Mouse (Mus musculus) adrenal gland, postnatal 25 days (tissue): ENCODE measurements around the gene Maco1. TPM values are rescaled to one million over a fixed set of nuclear protein-coding genes. Genes with fewer than 3 reads are reported as not detected.

Experiments used
- DNase-seq: peaks from one replicate; pipeline ENCODE4 v3.0.0; 2021; ENCODE audit warnings: mixed read lengths
- total RNA-seq: library from RNA; stranded (reverse); gene quantifications from 2 replicates; pipeline ENCODE4 v1.2.3, GENCODE M21; 2021

Maco1 gene
- total RNA-seq, 1 experiment from 2014 or later: 40.0 TPM

DNA sequence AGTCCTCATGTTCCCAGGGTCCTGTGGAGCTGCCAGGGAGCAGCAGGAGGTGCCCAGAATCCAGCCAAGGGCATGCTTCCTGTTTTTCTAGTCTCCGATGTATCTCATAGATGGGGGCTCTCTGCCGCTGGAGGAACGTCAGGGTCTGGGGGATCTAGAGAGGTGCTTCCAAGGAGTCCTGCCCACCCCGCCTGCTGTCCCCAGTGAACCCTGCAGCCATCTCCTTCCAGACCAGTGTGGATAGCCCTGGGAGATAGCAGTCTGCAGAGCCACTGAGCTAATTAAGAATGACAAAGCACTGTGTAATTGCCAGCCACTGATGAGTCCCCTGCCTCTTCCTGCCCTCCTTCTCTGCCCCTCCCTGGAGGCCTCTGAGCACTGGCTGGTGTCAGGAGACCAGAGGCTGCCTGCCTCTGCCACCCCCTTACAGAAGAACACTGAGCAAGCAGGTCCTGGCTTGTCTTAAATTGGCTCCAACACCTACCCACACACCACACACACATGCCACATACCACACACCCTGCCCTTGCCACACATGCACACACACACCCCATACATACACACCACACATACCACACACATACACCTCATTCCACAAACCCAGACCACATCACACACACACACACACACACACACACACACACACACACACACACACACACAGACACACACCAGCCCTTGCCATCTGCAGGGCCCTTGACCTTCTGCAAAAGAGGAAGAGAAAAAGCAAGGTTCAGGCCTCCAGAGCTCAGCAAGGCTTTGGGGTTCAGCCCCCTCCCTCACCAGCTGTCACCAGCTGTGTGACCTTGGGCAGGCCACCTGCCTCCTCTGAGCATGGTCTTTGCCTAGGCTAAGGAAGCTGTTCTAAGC is 80.1 kb downstream of the Maco1 start:
- no peak for DNase-seq

DNA sequence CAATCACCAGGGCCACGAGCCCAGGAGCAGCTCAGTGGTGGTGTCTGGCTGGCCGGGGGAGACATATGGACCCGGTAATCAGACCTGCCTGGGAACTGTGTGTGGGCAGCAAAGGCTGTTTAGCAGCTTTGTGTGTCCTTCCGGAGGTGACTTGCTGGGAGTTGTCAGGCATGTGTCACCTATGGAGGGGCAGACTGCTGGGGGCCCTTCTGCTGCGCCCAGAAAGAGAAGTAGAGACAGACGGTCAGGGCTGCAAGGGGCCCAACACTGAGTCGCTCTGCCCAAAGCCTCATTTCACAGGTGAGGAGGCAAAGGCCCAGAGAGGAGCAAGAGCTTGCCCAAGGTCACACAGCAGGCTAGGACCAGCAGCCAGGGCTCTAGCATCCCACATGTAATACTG is 83.3 kb downstream of the Maco1 start:
- no peak for DNase-seq

DNA sequence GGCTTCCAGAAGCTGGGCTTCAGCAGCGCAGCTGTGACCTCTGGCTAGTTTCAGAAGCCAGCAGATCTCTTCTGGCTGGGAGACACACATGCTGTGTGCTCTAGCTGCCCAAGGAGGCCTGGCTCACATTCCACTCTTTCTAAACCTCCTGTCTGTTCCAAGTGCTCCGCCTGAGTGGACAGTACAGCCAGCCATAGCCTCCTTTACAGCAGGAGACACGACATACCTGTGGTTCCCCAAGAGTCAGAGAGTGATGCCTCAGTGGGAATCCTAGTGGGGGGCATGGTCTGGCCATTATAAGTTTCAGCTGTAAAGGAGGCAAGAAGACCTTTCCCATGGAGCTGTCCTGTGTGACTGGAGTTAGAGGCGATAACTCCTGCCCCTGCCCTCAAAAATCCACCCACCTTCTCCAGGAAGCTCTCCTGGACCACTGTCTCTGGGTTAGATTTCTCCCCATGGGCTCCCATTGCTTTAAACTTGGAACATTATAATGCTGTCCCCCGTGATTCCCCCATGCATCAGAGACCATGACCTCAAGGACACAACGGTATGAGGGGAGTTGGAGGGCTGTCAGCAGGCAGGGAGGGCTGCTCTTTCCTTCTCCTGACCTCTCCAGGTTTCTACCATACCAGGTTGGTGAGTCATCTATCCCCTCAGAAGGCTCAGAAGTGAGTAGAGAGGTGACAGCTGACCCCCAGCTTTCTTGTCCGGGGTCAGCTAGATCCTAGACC is 83.9 kb downstream of the Maco1 start:
- DNase-seq: no peak

DNA sequence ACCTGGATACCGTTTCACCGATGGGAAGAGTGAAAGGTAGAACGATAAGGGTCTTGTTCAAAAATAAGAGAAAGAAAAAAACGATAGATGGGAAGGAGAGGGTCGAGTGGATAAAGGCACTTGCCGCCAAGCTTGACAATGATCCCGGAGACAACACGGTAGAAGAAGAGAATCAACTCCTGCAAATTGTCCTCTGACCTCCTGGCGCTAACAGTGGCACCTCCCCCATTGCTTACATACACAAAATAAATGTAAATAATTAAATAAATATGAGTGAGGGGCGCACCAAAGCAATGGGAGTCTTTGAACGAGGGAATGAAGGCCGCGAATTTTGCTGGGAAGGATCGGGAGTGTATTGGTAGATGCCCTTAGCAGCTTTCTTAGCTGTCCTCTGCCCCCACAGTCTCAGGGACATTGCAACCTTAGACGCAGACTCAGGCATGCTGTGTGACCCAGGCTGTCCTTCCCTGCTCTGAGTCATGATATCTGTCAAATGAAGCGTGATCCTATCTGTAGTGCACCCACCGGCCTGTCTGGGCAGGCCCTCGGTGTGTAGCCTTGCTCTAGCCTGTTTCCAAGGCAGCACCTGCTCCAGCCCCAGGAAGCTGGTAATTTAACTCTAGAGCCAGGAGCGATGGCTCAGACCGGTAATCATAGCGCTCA is 84.8 kb downstream of the Maco1 start:
- DNase-seq: peak; percentile 47

DNA sequence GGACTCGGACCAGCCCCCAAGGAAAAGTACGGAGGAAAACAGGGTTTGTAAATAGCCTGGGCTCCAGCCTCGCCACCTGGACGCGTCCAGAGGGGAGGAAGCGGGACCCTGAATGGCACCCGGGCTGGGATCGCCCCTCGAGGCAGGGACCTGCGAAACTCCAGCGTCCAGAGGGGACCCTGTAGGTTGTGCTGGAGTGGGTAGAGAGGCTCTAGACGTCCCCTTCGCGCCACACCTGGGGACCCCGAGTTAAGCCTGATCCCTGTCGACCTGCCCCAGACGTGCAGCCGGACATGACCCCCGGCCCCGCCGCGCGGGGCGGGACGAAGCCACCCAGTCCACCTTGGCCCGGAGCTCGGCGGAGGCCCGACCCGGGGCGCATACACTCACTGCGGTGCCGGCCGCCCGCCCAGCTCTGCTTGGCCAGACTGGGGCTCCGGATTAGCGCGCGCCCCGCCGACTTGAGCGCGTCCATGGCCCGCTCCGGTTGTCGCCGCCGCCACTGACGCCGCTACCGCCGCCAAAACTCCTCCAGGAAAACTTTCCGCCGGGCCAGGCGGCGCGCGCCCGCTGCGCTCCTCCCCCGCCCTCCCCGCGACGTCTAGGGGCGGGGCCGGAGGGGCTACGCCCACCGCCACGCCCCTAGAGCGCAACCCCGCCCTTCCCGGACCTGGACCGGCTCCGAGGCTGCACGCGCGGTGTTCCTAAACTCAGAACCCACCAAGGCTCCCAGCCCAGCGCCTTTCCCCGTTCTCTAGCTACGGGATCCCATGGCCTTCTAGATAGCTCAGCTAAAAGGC is 85.5 kb downstream of the Maco1 start, which contains the start of gene Ldlrap1:
Ldlrap1 (minus strand) TSS at position 599 of the 800 bp plus-strand sequence.
- peak; percentile 91 for DNase-seq

DNA sequence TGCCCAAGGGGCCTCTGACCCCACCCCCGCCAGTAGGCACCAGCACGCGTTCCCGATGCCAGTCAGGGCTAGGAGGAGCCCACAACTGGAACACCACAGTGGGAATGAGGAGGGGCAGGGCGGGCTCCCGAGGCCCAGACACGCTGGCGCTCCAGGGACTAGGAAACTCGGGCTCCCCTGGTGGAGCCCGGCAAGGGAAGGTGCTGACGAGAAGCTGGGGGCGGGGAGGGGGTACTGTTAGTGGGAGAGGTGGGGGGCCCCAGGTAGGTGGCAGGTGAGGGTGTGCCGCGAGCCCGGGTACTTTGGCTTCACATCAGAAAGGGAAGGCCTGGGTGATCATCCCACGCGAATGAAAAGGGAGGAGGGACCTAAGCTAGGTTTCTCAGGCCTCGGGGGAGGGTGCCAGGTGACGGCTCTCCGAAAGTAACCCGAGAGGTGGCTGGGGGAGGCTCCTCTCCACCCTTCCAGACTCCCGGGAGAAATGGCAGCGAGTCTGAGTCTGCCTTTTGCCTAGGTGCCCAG is 86.2 kb downstream of the Maco1 start:
- DNase-seq: peak; percentile 54

DNA sequence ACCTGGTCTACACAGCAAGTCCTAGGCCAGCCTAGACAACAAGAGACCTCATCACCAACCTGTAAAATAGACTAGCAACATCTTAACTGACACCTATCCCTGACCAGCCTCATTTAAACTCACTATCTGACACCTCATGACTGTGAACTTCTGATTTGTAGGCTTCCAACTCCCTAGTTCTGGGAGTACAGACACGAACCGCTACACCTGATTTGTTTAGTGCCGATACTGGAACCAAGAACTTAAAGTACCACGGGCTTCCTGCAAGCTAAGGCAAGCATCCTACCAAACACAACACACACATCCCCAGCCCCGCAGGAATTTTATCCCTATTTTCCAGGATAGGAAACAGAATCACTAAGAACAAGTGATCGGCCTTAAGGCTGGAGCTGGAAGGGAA is 86.9 kb downstream of the Maco1 start:
- DNase-seq: no peak

DNA sequence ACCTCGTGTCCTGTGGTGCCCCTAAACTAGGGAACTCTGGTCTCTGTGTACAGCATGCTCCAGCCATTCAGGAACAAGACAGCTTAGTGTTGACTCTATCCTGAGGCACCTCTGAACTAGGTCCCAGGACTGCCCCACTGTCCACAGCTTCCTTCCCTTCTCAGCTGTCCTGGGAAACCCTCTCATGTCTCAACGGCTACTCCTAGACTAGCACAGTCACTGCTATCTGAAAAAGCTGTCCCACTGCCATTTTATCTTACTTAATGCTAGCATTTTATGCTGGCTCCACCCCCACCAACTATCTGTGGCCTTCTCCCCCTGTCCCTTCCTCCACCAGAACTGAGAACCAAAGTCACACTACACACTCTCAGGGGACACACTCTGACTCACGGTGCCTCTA is 88.8 kb downstream of the Maco1 start:
- DNase-seq: no peak

DNA sequence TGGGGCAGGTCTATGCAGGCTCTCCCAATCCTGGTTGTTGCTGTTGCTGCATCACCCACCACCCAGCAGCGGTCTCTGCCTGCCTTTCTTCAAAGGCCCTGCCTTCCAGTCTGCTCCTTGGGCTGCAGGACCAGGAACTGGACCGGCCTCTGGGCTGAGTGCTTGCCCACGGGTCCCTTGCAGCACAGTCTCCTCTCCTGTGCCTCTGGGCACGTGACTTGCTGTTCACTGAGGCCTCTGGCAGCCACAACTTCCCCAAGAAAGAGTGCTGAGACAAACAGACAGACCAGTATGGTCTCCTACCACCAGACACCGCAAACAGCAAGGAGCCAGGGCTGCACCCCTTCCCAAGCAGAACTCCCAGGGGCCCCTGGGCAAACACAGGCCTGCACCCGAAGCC is 90.8 kb downstream of the Maco1 start:
- DNase-seq: no peak

DNA sequence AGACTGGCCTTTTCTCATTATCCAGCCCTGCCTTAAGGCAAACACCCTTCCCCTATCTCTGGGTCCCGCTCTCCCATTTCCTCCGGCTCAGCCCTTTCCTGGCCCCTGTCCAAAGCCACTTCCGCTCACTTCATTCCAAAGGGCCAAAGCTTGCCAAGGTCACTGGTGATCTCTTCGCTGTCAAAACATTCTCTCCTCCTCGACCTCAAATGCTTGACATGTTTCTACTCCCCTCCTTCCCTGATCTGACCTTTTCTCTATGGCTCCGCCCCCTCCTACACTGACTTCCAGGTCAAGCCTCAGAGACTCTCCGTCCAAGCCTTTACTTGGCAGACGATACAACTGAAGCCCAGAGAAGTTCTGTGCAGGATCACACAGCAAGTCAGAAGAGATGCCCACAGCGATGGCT is 92.3 kb downstream of the Maco1 start:
- DNase-seq: peak; percentile 84

DNA sequence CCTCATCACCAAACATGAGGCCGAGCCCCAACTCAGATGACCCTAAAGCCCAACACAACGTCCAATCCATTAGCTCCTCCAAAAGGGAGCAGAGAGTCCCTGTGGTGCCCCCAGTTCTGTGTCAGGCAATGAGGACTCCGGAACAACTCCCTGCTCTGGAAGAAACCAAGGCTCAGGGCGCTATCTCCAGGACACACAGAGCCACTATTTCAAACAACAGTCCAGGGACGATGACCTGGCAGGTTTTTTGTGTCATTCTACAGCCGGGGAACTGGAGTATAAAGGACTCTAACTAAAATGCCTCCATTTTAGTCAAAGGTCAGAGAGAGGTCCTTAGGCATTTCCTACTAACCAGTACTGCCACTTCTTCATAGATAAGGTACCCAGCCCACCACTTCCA is 92.9 kb downstream of the Maco1 start:
- no peak for DNase-seq

DNA sequence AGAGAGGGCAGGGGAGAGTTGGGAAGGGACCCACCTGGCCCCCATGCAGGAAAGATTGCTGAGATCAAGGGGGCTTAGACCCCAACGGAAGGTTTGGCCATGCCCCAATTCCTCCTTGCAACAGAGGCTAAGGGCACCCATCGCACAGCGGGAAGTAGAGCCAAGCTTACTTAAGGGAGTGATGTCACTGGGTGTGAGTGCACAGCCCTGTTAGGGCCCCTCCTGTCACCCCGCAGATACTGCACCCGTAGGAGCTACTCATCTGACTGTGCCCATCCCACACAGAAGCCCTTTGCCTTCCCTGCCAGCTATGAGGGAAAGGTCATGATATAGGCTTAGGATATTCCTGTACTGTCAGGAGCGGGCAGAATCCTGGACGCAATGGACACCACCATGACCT is 93.6 kb downstream of the Maco1 start:
- DNase-seq: no peak

DNA sequence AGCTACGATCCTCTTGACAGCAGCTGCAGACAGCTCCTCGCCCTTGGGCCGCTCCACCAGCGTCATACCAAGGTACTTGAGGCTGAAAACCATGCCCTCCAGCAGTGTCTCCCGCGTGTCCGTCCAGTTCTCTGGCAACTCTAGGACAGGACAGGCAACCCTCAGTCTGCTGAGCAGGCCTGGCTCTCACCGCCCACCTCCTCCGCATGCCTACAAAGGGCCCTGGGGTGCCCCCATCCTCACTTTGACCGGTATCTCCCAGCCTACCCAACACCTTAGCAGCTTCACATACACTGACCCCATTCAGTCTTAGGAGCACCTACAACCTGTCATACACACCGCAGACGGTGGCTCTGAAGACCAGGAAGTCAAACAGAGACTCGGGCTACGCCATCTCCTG is 94.2 kb downstream of the Maco1 start:
- no peak for DNase-seq

DNA sequence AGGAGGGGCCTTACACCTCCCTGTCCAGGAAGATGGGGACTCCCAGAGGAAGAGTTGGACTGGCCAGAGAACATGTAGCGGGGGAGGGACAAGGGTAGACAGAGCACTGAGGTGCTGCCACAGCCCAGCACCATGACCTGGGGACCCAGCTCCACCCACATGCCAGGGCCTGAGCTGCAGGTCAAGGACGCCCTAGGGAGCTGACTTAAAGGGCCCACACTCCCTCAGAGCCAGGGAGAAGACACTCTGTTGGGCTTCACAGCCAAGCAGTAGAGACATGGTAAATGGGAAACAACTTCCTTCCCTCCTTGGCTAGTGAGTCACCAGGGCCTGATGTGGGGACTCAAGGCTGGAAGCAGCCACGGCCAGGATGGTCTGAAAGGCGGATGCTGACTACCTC is 94.8 kb downstream of the Maco1 start:
- DNase-seq: no peak

DNA sequence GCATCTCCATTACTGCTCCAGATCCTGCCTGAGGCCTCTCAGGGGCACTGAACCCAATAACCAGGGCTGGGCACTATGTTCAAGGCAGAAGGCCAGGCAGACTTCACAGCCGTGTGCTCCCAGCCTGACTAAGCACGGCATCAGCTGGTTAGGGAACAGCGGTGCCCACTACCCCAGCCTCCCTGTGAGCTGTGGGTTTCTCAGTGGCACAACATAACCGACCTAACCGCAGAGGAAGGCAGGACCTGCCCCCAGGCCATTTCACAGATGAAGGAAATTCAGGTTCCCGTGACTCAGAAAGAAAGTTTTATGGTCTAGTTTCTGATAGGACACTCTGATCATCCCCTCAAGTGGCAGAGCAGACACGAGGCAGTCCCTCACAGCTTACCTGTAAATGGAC is 96.2 kb downstream of the Maco1 start:
- no peak for DNase-seq

DNA sequence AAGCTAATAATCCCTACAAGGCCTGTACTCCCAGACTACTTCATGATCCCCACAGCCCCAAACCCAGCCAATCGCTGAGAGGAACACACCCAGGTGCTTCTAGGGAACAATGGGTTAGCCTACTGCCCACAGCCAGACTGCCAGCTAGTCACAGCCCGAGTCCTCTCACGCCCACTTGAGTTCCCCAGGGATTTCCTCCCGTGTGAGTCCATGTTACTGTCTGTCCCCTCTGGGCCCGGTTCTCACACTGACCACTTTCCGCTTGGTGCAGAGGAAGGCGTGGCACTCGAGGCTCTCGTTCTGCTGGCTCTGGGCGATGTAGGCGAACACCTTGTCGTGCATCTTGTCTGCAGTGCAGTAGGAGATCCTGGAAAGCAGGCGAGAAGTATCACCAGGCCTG is 98.2 kb downstream of the Maco1 start:
- no peak for DNase-seq

DNA sequence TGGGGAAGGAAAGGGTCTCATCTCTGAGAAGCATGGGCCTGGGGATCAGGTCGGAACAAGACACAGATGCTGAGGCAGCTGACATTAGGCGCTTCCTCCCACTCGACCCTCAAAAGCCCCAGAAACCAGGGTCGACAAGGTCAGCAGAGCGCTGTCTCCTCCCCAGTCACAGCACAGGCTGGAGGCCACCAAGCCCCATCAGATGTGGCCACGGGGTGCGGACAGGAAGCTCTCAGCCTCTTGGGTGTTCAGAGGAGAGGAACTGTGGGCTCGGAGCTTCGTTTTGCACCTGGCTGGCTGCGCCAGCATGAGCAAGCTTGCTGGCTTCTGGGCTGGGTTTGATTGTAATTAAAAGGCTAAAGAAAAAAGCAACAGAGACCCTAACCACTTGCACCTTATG is 98.8 kb downstream of the Maco1 start:
- no peak for DNase-seq

DNA sequence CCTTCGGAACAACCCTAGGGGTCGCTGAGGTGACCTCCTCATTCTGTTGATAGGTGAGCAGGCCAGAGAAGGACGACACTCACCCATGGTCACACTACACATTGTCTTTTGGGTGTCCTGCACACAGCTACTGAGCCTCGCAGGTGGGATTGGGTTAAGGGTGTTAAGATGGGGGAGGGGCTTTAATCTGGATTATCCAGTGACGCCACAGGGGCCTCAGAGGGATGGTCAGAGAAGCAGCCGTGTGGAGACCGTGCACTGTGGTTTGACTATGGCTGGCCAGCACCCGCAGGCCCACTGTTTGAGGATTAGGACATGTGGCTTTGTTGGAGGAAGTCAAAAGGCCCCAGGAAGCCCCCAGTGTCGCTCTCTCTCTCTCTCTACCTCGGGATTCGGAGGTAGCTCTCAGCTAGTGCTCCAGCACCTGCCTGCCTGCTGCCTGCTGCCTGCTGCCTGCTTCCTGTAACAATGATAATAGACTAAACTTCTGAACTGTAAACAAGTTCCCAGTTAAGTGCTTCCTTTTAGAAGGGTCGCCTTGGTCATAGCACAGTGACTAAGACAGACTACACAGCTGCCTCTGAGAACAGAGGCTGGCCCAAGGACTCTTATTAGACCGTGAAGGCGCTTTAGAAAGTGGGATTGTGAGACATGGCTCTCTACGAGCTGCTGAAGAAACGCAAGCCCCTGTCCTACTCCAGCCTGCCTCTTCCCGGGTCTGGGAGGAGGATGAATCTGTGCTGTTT is 99.5 kb downstream of the Maco1 start:
- DNase-seq: no peak

DNA sequence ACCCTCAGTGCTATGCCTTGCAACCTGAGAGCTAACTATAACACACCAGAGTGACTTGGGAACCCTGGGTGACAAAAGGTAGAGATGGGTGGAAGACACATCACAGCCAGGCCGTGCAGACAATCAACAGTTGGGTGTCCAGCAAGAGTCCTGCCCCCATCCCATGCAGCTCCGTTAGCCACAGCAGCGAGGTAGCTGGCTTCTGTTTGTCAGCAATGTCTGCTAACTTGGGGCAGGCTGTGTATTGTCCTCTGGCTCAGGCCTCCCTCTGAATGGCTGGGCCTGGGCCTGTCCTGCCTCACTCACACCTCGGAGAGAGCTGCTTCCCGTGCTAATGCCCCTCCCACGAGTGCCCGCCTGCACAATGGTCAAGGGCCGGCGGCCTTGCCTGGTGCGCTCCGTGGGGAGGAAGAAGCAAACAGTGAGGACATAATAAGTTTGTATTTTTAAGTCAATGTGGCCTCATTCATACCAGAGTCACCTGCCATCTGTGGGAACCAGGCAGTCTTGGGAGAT is 100.2 kb downstream of the Maco1 start:
- DNase-seq: no peak
